Mouse (Mus musculus) adrenal gland, postnatal 25 days (tissue): ENCODE data around the gene Rpsa. TPM values are rescaled to one million over a fixed set of nuclear protein-coding genes. Genes with fewer than 3 reads are reported as not detected.

Experiments used
- DNase-seq: peaks from one replicate; pipeline ENCODE4 v3.0.0; 2021; ENCODE audit warnings: mixed read lengths
- total RNA-seq: library from RNA; stranded (reverse); gene quantifications from 2 replicates; pipeline ENCODE4 v1.2.3, GENCODE M21; 2021

Rpsa gene
- total RNA-seq, 1 experiment from 2014 or later: 720 TPM

GRCm38 (mm10) chr9:120113456-120113855, 14.0 kb upstream of the Rpsa start:
- DNase-seq: no peak

DNA sequence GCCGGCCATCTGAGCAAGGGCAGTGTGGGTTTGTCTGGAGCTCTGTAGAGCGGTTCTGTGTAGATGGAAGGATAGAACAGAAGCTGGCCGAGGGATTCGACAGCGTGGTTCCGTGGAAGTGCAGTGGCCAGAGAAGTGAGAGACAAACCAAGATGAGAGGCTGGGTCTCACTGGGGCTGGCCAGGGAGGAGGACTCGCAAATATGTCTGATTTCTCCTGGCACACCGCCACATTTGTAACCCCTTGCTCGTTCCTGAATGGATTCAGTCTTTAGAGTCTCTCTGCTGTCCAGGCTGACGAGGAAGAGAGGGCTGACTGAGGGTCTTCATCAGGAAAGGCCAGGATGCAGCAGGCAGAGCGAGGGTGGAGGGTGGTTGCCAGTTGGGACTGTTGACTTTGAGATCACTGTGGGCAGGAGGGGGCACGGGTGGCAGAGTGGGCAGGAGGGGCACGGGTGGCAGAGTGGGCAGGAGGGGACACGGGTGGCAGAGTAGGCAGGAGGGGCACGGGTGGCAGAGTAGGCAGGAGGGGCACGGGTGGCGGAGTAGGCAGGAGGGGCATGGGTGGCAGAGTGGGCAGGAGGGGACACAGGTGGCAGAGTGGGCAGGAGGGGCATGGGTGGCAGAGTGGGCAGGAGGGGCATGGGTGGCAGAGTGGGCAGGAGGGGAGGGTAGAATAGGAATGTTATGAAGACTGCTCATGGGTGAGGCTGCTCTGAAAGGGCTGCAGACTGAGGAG, 13.3 kb upstream of the Rpsa start:
- no peak for DNase-seq

DNA sequence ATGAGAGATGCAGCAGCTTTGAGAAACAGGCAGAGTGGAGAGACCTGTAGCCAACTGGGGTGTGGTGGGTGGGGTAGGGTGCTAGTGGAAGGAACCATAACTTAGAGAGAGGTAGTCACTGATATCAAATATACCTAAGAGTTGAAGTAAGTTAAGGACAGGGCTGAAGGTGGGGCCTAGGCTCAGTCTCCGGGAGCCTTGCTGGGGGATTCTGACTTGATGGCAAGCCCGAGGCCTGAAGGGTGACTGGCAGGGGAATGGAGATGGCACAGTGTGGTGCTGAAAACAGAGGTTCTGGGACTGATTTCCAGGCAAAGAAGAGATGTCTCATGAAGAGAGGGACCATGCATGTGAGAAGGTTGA, 12.7 kb upstream of the Rpsa start:
- DNase-seq: no peak

GRCm38 (mm10) chr9:120115580-120115979, 11.9 kb upstream of the Rpsa start:
- DNase-seq: peak; percentile 18

- DNase-seq: no peak
Measured at GRCm38 (mm10) chr9:120116184-120116624, 11.3 kb upstream of the Rpsa start.

GRCm38 (mm10) chr9:120118212-120118611, 9.3 kb upstream of the Rpsa start:
- no peak for DNase-seq

GRCm38 (mm10) chr9:120120503-120120902, 7.0 kb upstream of the Rpsa start:
- DNase-seq: no peak

DNA sequence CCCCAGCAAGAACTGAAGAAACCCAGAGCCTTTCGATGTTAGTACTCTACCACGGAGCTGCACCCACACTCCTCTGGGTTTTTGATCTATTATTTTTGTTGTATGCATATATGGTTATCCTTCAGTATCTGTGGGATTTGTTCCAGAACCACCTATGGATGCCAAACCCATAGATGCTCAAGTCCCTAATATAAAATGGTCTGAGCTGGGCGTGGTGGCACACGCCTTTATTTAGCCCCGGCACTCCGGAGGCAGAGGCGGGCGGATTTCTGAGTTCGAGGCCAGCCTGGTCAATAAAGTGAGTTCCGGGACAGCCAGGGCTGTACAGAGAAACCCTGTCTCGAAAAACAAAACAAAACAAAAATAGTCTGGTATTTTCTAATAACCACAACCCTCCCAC, 621 bp upstream of the Rpsa start:
- DNase-seq: no peak

GRCm38 (mm10) chr9:120129276-120129675, 1.8 kb downstream of the Rpsa start:
- no peak for DNase-seq

DNA sequence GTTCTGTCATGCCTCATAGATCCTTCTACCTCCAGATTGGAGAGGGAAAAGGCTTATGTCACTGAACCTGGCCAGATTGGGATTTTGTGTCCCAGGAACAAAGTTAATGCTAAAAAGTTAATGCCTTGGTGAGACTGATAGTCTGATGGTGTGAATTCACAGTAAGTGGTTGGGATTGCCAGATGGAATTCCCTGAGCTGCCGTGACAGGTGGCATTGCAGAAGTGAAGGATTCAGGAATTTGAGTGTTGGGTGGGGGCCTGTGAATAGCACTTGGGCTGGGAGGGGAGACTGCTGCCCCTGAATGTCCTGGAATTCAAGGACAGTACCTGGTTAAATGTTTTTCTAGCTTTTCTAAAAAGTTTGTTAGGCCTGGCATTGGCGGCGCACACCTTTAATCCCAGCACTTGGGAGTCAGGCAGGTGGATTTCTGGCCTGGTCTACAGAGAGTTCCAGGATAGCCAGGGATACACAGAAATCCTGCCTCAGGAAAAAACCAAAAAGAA, 4.3 kb downstream of the Rpsa start:
- DNase-seq: no peak

- no peak for DNase-seq
Measured at GRCm38 (mm10) chr9:120132980-120133754, 5.7 kb downstream of the Rpsa start.

GRCm38 (mm10) chr9:120133755-120134475, 6.4 kb downstream of the Rpsa start:
- DNase-seq: no peak

DNA sequence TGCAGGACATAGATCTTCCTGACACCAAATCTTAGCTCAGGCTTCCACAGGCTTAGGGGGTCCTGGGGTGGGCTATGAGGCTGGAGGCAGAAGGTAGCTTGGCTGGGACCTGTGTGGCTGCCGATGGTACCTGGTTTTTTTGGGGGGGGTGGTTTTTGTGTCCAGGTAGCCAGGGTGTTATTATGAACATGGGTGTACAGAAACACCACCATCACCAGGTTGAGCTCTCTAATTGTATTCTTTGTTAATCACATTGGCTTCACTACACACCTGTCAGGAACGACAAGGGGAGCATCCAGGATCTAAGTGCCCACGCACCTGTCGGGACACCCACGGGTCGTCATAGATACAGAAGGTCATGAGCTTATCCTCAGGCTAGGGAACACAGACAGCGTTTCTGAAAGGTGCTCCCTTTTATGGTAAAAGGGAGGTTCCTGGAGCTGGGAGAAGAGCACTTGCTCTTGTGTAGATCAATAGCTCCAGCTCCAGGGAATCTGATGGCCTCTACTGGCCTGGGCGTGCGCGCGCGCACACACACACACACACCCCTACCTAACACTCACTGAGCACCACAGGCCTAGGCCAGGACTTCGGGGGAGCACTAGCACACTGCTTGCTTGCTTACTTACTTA, 7.2 kb downstream of the Rpsa start:
- no peak for DNase-seq

GRCm38 (mm10) chr9:120135454-120135853, 8.0 kb downstream of the Rpsa start:
- no peak for DNase-seq

DNA sequence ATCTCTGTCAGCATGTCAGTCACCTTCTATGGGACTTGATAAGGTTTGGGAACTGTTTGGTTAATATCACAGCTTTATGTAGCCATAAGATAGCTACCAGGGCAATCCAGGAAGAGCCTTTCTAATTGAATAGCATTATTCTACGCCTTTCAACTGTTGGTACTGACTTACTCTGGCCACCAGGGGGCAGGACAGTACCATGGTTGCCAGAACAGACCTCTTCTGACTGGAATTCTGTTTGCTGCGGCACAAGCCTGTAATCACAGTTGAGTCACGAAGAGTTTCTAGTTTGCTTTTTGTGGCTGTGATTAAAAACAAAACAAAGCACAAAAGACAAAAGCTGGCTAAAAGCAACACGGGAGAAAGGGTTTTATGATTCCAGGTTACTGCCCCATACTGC, 13.2 kb downstream of the Rpsa start:
- peak; percentile 83 for DNase-seq

GRCm38 (mm10) chr9:120144474-120144873, 17.0 kb downstream of the Rpsa start:
- DNase-seq: no peak

GRCm38 (mm10) chr9:120149222-120149828, 21.8 kb downstream of the Rpsa start, which contains the start of gene Mobp:
Gene Mobp, plus strand, starts transcription at chr9:120149707.
- DNase-seq: no peak

GRCm38 (mm10) chr9:120151152-120151551, 23.7 kb downstream of the Rpsa start:
- DNase-seq: no peak

DNA sequence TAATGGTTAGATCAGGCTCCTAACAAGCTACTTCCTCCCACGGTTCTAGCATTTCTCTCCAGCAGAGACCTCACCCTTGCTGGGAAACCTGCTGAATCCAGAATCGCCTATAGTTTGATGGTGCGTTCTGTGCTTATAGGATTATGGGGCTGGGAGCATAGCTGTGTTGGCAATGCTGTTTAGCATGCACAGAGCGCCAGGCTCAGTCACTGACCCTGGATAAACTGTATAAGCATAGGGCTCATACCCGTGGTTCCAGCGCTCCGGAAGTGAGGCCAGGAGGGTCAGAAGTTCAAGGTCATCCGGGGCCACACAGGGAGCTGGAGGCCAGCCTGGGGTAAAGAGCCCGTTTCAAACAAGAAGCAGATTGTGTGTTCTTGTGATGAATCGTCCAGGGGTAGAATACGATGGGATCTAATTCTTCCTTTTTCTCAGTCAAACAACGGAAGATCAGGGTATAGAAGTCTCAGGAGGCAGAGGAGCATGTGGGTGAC, 24.5 kb downstream of the Rpsa start:
- DNase-seq: no peak

GRCm38 (mm10) chr9:120158047-120158446, 30.6 kb downstream of the Rpsa start:
- no peak for DNase-seq

DNA sequence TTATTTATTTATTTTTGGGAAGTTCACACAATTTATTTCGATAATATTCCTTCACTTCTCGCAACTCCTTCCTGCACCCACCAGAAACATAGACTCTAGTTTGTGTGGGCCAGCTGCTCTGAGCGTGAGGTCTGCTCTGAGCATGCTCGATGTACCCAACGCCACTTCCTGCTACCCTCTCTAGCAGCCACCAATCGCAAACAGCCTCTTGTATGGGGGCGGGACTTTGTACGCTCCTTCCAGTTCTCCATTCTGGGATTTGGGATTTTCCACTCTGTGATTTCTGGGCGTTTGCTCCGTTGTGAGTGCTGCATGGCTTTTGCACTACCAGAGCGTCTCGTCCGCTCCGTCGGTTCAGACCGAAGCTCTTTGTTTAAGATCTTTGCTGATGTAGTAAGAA, 36.4 kb downstream of the Rpsa start:
- DNase-seq: no peak

GRCm38 (mm10) chr9:120167826-120168225, 40.3 kb downstream of the Rpsa start:
- DNase-seq: no peak
